Mouse (Mus musculus): ENCODE results near the gene Igsf23. TPM values are rescaled to one million over a fixed set of nuclear protein-coding genes. Genes with fewer than 3 reads are reported as not detected.
"Not testable (repeated sequence)": the region's sequence is repeated elsewhere in the genome, so short reads cannot be mapped to it uniquely, and the experiment has no call there.

Igsf23 gene
- total RNA-seq, 2 experiments from 2014 or later: not detected

- DNase-seq (ENCODE audit: low spot score in 2 of 2): peak; percentile 30 to 33
- intact Hi-C loops (cut with DNase I): no loop called here
Observed at GRCm38 (mm10) chr7:19939555-19940235, 10.9 kb downstream of the Igsf23 start.

GRCm38 (mm10) chr7:19937229-19937821 lies 13.2 kb downstream of the Igsf23 start:
- no peak for DNase-seq (ENCODE audit: low spot score in 2 of 2)
- intact Hi-C loops (cut with DNase I): no loop called here

GRCm38 (mm10) chr7:19935961-19936360 lies 14.6 kb downstream of the Igsf23 start:
- intact Hi-C loops (cut with DNase I): no loop called here
- DNase-seq (ENCODE audit: low spot score in 2 of 2): no peak

GRCm38 (mm10) chr7:19935171-19935751 lies 15.3 kb downstream of the Igsf23 start:
- DNase-seq (ENCODE audit: low spot score in 2 of 2): no peak
- intact Hi-C loops (cut with DNase I): no loop called here

GRCm38 (mm10) chr7:19932877-19933809 lies 17.4 kb downstream of the Igsf23 start:
- intact Hi-C loops (cut with DNase I): no loop called here
- DNase-seq (ENCODE audit: low spot score in 2 of 2): peak; percentile 79 to 83

- intact Hi-C loops (cut with DNase I): no loop called here
Observed at GRCm38 (mm10) chr7:19932133-19932876, 18.3 kb downstream of the Igsf23 start.

GRCm38 (mm10) chr7:19930481-19930880 lies 20.1 kb downstream of the Igsf23 start:
- DNase-seq (ENCODE audit: low spot score in 2 of 2); intact Hi-C loops (cut with DNase I): not testable (repeated sequence)

More at GRCm38 (mm10) chr7:19932133-19932876, 18.3 kb downstream of the Igsf23 start:
- DNase-seq (ENCODE audit: low spot score in 2 of 2): no peak

GRCm38 (mm10) chr7:19928486-19928885 lies 22.1 kb downstream of the Igsf23 start:
- intact Hi-C loops (cut with DNase I): no loop called here
- DNase-seq (ENCODE audit: low spot score in 2 of 2): no peak

GRCm38 (mm10) chr7:19926849-19927480 lies 23.6 kb downstream of the Igsf23 start:
- intact Hi-C loops (cut with DNase I): no loop called here
- no peak for DNase-seq (ENCODE audit: low spot score in 2 of 2)

GRCm38 (mm10) chr7:19925376-19925775 lies 25.2 kb downstream of the Igsf23 start:
- DNase-seq (ENCODE audit: low spot score in 2 of 2): no peak
- intact Hi-C loops (cut with DNase I): no loop called here

- intact Hi-C loops (cut with DNase I): no loop called here
Observed at GRCm38 (mm10) chr7:19923797-19924196, 26.8 kb downstream of the Igsf23 start.

GRCm38 (mm10) chr7:19923354-19923753 lies 27.2 kb downstream of the Igsf23 start:
- intact Hi-C loops (cut with DNase I): no loop called here
- no peak for DNase-seq (ENCODE audit: low spot score in 2 of 2)

More at GRCm38 (mm10) chr7:19923797-19924196, 26.8 kb downstream of the Igsf23 start:
- no peak for DNase-seq (ENCODE audit: low spot score in 2 of 2)

- peak; percentile 75 to 78 for DNase-seq (ENCODE audit: low spot score in 2 of 2)
- intact Hi-C loops (cut with DNase I): no loop called here
Observed at GRCm38 (mm10) chr7:19920506-19921261, 29.9 kb downstream of the Igsf23 start, which contains the start of gene Pvr. TSS of gene Pvr (minus strand) at chr7:19921160.

- no peak for DNase-seq (ENCODE audit: low spot score in 2 of 2)
- intact Hi-C loops (cut with DNase I): no loop called here
Observed at GRCm38 (mm10) chr7:19920166-19920505, 30.4 kb downstream of the Igsf23 start.

- intact Hi-C loops (cut with DNase I): no loop called here
- DNase-seq (ENCODE audit: low spot score in 2 of 2): no peak
Observed at GRCm38 (mm10) chr7:19914558-19914957, 36.0 kb downstream of the Igsf23 start.

GRCm38 (mm10) chr7:19911695-19912524 lies 38.6 kb downstream of the Igsf23 start:
- intact Hi-C loops (cut with DNase I): no loop called here
- no peak for DNase-seq (ENCODE audit: low spot score in 2 of 2)

- no peak for DNase-seq (ENCODE audit: low spot score in 2 of 2)
- intact Hi-C loops (cut with DNase I): no loop called here
Observed at GRCm38 (mm10) chr7:19911292-19911658, 39.3 kb downstream of the Igsf23 start.

Data from left cerebral cortex, postnatal 36 days (tissue).